Mouse (Mus musculus): ENCODE measurements around the gene Vps26a.
"Not testable (repeated sequence)": the region's sequence is repeated elsewhere in the genome, so short reads cannot be mapped to it uniquely, and the experiment has no call there.

Vps26a gene

GRCm38 (mm10) chr10:62500916-62501615, 14.5 kb upstream of the Vps26a start:
- no peak for DNase-seq (ENCODE audit: low spot score in 2 of 2)

- peak; percentile 45 to 56 for DNase-seq (ENCODE audit: low spot score in 2 of 2)
Observed at GRCm38 (mm10) chr10:62500088-62500915, 13.7 kb upstream of the Vps26a start.

- DNase-seq (ENCODE audit: low spot score in 2 of 2): not testable (repeated sequence)
Observed at GRCm38 (mm10) chr10:62491681-62492080, 5.1 kb upstream of the Vps26a start.

GRCm38 (mm10) chr10:62488266-62488665, 1.7 kb upstream of the Vps26a start:
- DNase-seq (ENCODE audit: low spot score in 2 of 2): peak; percentile 11 to 35

GRCm38 (mm10) chr10:62485878-62486582, 575 bp downstream of the Vps26a start:
- DNase-seq (ENCODE audit: low spot score in 2 of 2): peak in 1 of 2 experiments; percentile 17

GRCm38 (mm10) chr10:62481108-62481852, 5.3 kb downstream of the Vps26a start:
- DNase-seq (ENCODE audit: low spot score in 2 of 2): no peak

GRCm38 (mm10) chr10:62476980-62477379, 9.6 kb downstream of the Vps26a start:
- no peak for DNase-seq (ENCODE audit: low spot score in 2 of 2)

- DNase-seq (ENCODE audit: low spot score in 2 of 2): no peak
Observed at GRCm38 (mm10) chr10:62474944-62475343, 11.7 kb downstream of the Vps26a start.

GRCm38 (mm10) chr10:62471105-62471504, 15.5 kb downstream of the Vps26a start:
- DNase-seq (ENCODE audit: low spot score in 2 of 2): no peak

- no peak for DNase-seq (ENCODE audit: low spot score in 2 of 2)
Observed at GRCm38 (mm10) chr10:62469736-62470135, 16.9 kb downstream of the Vps26a start.

GRCm38 (mm10) chr10:62461321-62461720, 25.3 kb downstream of the Vps26a start:
- no peak for DNase-seq (ENCODE audit: low spot score in 2 of 2)

GRCm38 (mm10) chr10:62452001-62452400, 34.6 kb downstream of the Vps26a start:
- DNase-seq (ENCODE audit: low spot score in 2 of 2): not testable (repeated sequence)

GRCm38 (mm10) chr10:62450280-62450640, 36.3 kb downstream of the Vps26a start:
- no peak for DNase-seq (ENCODE audit: low spot score in 2 of 2)

GRCm38 (mm10) chr10:62449364-62450279, 37.0 kb downstream of the Vps26a start, which contains the start of the genes 4930507D05Rik and Supv3l1:
4930507D05Rik (plus strand) TSS chr10:62449489.
Supv3l1 (minus strand) TSS chr10:62449738.
- peak; percentile 93 to 94 for DNase-seq (ENCODE audit: low spot score in 2 of 2)

- DNase-seq (ENCODE audit: low spot score in 2 of 2): no peak
Observed at GRCm38 (mm10) chr10:62430427-62430826, 56.2 kb downstream of the Vps26a start.

GRCm38 (mm10) chr10:62425081-62425871, 61.3 kb downstream of the Vps26a start:
- DNase-seq (ENCODE audit: low spot score in 2 of 2): no peak

- no peak for DNase-seq (ENCODE audit: low spot score in 2 of 2)
Observed at GRCm38 (mm10) chr10:62422255-62422654, 64.3 kb downstream of the Vps26a start, which contains the start of gene Hkdc1. Hkdc1 (minus strand) TSS chr10:62422491.

- no peak for DNase-seq (ENCODE audit: low spot score in 2 of 2)
Observed at GRCm38 (mm10) chr10:62421127-62421526, 65.5 kb downstream of the Vps26a start.

- no peak for DNase-seq (ENCODE audit: low spot score in 2 of 2)
Observed at GRCm38 (mm10) chr10:62420399-62420798, 66.2 kb downstream of the Vps26a start.

Measured in frontal cortex, postnatal 36 days (tissue).